Mouse (Mus musculus) macrophage (primary cell): ENCODE measurements at regions not wholly inside any gene's neighbourhood (a gene's known extent, or its start where the extent isn't known, plus 50 kb on each side); places are given as distances from the start of the nearest gene placed in this dataset.

Experiments
- H3K27ac ChIP-seq: fragments of 350-480 bp; formaldehyde crosslinking; 2 replicates; pipeline ENCODE4 v1.9.0; 2021
- H3K36me3 ChIP-seq: fragments of 350-480 bp; formaldehyde crosslinking; 2 replicates; pipeline ENCODE4 v1.9.0; 2021; ENCODE audit errors: inconsistent target
- H3K4me3 ChIP-seq: fragments of 350-480 bp; formaldehyde crosslinking; 2 replicates; pipeline ENCODE4 v1.9.0; 2021; ENCODE audit errors: inconsistent target
- H3K79me2 ChIP-seq: fragments of 350-480 bp; formaldehyde crosslinking; 2 replicates; pipeline ENCODE4 v1.9.0; 2021; ENCODE audit errors: inconsistent target
- WGBS: methylation state at CpG from one replicate; pipeline ENCODE4 v1.1.7; 2026; ENCODE audit warnings: inconsistent platforms; ENCODE audit not compliant: missing documents; 5-methylcytosine and 5-hydroxymethylcytosine counted together

DNA sequence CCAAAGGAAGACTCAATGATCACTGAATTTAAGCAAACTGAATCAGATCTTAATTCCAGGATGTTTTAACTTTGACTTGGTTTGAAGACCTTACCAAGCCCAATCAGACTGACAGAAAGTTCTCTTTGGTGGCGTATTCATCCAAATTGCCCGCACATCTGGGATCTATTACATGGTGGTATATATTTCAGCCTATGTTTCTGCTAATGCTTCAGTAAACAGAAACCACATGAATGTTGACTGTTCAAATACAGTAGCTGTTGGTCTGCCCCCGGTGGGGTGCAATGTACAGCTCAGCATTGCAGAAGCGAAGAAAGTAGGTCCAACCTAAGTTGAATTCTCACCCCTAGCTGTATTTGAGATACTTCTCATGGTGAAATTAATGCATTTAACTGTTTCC lies 346.5 kb downstream of the Nuak1 start:
- Histone ChIP-seq H3K4me3 (no peak overlapping the region), H3K36me3 (no peaks in the 10 kb centered on the region), H3K79me2 (no peaks in the 10 kb centered on the region), H3K27ac (no peak overlapping the region)
- 95% methylated on average over 4 of the region's 4 CpGs for WGBS

DNA sequence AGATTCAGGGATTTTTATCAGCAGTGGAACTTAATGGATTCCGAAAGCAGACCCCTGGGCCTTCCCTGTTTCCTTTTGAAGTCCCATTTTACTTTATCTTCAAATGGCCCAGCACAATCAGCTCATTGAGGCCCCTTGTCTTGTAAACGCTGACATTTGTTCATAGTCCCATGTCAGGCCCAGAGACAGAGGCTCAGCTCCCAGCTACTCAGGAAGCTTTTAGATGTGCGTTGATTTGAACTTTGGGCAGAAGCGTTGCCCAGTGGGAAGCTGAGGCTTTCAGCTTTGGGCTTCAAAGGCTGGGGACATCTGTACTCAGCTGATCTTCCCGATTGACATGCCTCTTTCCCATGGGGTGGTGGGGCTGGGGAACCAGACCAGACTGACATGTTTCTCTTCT lies 343.2 kb downstream of the Nuak1 start:
- WGBS = 86% methylated on average over 5 of the region's 5 CpGs
- Histone ChIP-seq H3K36me3 (no peaks in the 10 kb centered on the region), H3K79me2 (no peaks in the 10 kb centered on the region), H3K27ac (no peak overlapping the region), H3K4me3 (no peak overlapping the region)

DNA sequence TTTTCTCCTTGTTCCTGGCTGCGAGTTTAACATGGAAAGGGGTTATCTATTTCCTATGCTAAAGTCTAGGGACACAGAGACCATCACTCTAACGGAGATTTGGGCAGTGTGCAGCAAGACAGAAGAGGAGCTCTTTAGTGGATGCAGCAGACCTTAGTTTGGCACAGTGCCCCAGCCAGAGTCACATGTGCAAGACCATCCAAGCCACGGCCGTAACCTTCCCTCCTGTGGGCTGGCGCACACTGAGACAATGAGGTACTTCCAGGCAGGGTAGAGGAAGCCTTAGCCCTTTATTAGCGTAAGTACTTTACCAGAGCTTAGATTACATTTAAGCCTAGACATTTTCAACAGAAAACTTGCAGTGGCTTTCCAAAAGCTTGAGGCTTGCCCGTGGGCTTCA lies 336.4 kb downstream of the Nuak1 start:
- Histone ChIP-seq H3K27ac (no peak overlapping the region), H3K4me3 (no peak overlapping the region), H3K36me3 (no peaks in the 10 kb centered on the region), H3K79me2 (no peaks in the 10 kb centered on the region)
- WGBS = 80% methylated on average over 7 of the region's 7 CpGs

DNA sequence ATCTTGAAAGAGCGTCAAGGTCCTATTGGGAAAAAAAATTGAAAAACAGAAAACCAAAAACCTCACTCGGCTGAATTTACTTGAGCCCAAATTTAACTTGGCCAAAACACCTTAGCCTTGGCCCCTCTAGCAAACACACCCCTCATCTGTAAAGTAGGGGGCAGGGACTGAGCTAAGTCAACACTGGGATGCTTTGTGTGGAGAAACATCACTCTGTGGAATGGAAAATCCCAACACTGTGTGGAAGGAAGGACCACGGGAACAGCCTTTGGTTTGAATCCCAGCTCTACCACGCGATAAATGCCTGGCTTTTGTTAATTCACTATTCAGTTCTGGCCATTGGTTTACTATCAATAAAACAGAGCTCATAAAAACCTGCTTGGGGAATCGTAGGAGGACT lies 335.8 kb downstream of the Nuak1 start:
- Histone ChIP-seq H3K27ac (no peak overlapping the region), H3K36me3 (no peaks in the 10 kb centered on the region), H3K79me2 (no peaks in the 10 kb centered on the region), H3K4me3 (no peak overlapping the region)
- WGBS = 88% methylated on average over 6 of the region's 6 CpGs

DNA sequence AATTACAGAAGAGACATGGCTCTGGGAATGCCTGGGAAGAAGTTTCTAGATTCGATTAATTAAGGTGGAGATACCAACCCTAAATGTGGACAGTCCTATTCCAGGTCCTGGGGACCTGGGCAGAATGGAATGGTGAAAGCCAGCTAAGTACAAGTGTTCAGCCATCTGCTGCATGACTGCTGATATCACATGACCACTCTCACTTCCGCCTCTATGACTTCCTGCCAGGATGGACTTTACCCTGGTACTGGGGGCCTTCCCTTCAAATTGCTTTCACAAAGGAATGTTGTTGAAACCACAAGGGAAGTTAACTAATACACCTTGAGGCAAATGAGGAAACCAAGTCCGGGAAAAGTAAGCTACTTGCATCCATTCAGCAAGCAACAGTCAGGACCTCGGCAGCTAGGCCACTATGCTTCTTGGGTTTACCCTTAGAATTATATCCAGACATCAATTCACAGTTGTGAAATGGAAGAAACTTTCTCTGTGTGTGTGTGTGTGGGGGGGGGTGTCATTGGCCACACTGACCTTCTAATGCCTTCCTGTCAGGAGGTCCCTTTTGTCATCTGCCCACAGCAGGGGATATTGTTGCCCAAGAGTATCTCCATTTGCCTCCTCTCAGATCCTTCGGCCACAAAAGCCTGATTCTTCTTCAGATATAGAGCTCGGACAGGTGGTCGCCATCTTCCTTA lies 330.6 kb downstream of the Nuak1 start:
- no peaks in the 10 kb centered on the region for H3K79me2 ChIP-seq
- no peak overlapping the region for H3K4me3 ChIP-seq
- H3K27ac ChIP-seq = no peak overlapping the region
- 51% methylated on average over 7 of the region's 7 CpGs for WGBS
- H3K36me3 ChIP-seq = no peaks in the 10 kb centered on the region

DNA sequence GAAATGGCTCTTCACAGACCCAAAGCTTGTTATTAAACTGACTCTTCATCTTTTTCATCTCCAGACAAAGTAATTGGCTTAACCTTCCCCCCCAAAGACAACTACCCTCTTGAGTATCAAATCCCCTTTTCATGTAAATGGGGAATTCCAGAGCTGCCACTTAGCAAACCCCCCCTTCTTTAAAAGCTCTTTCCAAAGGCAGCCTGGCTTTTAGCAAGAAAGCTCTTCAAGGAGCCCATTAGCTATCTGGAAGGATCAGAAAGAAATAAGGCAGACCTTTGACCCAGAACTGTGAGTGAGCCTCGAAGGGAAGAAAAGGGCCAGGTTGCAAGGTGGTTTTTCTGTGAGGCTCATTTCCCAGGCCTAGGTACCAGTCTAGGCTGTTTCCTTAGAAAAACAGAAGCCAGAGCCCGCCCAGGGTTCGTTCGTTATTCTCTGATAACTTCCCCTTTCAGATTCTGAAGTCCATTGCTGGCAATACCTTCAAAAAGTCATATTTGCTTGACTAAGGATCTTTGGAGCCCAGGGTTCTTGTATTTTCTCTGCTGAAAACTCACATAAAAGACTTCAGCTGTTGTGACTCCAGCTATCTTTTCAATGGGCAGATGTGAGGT lies 329.9 kb downstream of the Nuak1 start:
- Histone ChIP-seq H3K79me2 (no peaks in the 10 kb centered on the region), H3K4me3 (no peak overlapping the region), H3K27ac (no peak overlapping the region), H3K36me3 (no peaks in the 10 kb centered on the region)
- WGBS = 16% methylated on average over 4 of the region's 4 CpGs

DNA sequence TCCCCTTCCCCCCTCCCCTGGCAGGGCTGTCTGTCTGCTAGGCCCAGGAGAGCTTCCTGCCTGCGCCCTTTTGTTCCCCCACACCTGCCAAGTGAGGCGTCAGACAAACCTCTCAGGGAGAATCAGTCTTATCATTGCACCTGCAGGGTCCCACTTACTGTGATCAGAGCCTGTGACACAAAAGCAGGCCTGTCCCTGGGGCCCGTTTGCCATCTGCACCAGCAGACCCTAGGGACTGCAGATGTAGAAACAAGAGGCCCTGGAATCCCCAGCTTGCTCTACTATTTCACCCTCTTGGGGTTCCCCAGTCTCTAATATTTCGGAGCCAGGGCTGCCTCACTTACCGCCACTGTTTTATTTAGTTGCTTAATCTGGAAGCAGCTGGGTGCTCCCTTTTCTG lies 328.9 kb downstream of the Nuak1 start:
- no peak overlapping the region for H3K27ac ChIP-seq
- H3K79me2 ChIP-seq = no peaks in the 10 kb centered on the region
- 83% methylated on average over 5 of the region's 5 CpGs for WGBS
- no peak overlapping the region for H3K4me3 ChIP-seq
- H3K36me3 ChIP-seq = no peaks in the 10 kb centered on the region

DNA sequence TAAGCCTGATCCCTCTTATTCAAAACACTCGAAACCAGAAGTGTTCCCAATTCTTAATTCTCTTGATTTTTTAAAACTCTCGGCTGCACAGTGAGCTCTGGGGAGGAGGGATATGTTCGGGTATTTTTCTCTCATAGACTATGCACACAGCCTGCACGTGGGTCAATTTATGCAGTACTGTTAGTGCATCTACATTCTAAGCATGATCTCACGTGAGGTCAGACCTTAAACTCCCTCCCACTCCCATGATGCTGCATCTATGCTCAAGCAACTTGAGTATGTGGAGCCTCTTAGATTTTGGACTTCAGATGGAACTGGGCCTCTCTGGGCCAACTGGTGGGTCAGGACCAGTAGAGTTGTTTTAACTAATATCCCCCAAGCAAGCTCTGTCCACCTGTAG lies 328.5 kb downstream of the Nuak1 start:
- WGBS = 86% methylated on average over 5 of the region's 5 CpGs
- Histone ChIP-seq H3K79me2 (no peaks in the 10 kb centered on the region), H3K4me3 (no peak overlapping the region), H3K36me3 (no peaks in the 10 kb centered on the region), H3K27ac (no peak overlapping the region)

DNA sequence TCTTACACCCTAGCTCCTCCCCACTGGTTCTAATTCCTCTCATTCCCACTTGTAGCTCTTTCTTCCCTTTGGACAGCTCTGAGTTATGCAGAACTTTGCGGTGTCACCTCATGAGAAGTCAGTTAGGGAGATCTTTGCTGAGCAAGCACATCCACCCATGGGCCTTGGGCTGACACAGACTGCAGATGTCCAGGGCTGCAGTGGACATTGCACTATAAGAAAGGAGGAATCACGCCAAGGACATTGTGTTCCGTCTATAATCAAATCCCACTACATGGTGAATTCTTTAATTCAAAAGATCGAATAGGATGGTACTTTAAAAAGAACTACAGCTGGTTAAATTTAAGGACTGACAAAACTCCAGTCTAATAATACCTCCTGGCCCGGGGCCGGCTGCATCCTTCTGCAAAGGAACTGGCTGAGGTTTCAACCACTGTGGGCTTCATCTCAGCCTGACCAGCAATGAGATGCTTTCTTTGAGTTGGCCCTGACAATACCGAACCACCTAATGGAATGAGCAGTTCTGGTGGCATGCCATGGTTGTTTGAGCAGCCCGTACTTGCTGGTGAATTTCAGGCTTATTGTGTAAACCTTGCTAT lies 320.3 kb downstream of the Nuak1 start:
- Histone ChIP-seq H3K79me2 (no peaks in the 10 kb centered on the region), H3K27ac (no peak overlapping the region), H3K36me3 (no peaks in the 10 kb centered on the region), H3K4me3 (no peak overlapping the region)
- WGBS = 88% methylated on average over 8 of the region's 8 CpGs

DNA sequence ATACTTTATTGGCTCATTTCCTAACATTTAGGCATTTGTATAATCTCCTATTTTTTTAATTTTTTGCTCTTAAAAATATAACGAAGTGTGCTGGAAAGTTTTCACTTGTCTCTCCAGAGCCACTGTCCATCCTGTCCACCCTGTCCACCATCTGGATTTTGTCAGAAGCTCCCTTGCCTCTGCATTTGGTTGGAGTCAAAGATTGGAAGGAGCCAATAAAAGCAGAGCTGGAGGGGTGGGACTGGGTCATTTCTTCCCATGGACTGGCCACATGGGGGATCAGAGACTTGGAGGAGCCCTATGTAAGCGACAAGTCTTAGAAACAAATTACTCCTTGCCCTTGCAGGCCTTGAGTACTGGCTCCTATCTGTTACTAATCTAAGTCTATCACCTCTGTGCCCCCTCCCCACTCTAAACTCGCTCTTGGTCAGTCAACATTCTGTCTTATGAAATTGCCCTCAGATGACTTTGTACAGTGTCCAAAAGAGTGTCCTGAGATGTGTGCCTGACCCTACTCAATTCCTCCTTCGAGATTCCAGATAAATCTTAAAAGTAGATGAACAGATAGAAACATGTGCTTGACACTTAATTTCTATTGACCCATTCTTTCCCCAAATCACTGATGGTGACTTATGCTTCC lies 303.3 kb downstream of the Nuak1 start:
- no peaks in the 10 kb centered on the region for H3K79me2 ChIP-seq
- H3K4me3 ChIP-seq = no peak overlapping the region
- H3K36me3 ChIP-seq = no peaks in the 10 kb centered on the region
- H3K27ac ChIP-seq = no peak overlapping the region
- 93% methylated on average over 4 of the region's 4 CpGs for WGBS

DNA sequence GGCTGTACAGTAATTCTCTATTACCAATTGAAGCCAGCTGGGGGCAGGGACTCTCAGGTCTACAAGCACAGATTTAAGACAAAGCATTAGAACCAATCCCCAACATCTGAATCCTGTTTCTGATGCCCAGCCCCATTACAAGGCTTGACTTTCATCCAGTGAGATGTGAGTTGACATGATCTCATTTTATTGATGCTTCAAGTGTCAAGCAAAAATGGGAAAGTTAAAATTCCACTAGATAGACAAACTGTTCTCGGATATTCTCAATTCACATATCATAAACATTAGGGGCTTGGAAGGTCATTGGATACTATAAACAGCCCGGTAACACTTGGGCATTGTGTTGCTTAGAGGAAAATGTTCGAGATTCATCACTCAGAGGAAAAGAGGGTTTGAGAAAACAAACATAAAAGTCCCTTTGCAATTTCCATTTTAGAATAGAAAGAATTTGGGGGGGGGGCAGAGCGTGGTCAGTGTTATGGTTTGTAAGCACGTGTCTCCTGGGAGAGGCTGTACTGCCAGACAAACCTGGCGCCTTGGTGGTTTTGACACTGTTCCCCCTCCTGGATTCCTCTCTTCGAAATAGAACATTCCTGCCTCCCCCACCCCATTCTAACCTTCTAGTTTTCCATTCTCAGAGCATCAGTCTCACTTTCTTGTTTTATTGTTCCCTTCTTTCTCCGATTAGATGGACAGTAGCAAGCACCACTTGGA lies 297.5 kb downstream of the Nuak1 start:
- H3K79me2 ChIP-seq = no peaks in the 10 kb centered on the region
- peak overlapping the region; percentile 55; the same call in 1 of the 2 replicates for H3K27ac ChIP-seq
- WGBS = 56% methylated on average over 8 of the region's 8 CpGs
- H3K4me3 ChIP-seq = no peak overlapping the region
- no peaks in the 10 kb centered on the region for H3K36me3 ChIP-seq

DNA sequence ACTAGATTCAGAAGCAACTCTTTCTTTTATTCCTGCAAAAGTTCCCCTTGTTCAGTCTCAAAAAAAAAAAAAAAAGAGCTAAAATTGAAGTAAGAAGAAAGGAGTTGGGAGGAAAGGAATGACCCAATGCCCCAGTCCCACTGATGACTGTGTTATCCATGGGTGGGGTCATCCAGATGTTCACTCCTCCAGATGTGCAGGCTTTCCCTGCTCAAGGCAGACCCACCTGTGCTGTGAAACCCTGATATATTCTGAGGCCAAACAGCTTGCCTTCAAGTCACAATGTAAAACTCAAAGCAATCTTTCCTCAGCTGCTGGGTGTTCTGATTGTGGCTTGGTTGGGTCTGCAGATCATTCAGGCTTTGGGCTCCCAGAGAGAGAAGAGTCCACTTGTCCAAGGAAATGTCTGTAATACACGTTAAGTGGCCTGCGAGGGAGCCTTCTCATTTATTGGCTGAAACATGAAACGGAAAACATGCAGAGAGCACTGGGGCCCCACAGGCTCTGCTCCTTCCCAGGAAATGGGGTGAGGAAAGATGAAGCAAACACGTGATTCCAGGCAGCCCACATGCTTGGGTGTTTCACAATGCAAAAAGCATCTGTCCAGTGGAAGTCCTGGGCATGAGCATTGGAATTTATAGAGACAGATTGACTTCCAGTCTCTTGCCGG lies 296.6 kb downstream of the Nuak1 start:
- H3K36me3 ChIP-seq = no peaks in the 10 kb centered on the region
- H3K79me2 ChIP-seq = no peaks in the 10 kb centered on the region
- H3K4me3 ChIP-seq = no peak overlapping the region
- 28% methylated on average over 5 of the region's 5 CpGs for WGBS
- peak overlapping the region; percentile 55 for H3K27ac ChIP-seq

DNA sequence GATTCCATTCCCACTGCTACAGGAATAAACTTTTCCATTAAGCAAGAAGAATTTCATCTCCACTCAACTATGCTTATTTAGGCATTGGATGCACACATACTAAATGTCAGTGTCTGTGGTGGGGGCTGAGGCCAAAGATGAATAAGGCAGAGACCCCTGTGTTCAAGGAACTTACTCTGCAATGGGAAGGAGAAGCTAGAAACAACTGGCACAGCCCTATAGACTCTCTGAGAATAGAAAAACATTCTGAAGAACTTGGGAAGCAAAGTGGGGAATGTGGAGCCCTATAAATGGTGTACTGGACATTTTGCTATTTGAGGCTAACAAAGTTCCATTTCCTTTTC lies 296.1 kb downstream of the Nuak1 start:
- Histone ChIP-seq H3K36me3 (no peaks in the 10 kb centered on the region), H3K27ac (peak overlapping the region; percentile 55), H3K4me3 (no peak overlapping the region), H3K79me2 (no peaks in the 10 kb centered on the region)

DNA sequence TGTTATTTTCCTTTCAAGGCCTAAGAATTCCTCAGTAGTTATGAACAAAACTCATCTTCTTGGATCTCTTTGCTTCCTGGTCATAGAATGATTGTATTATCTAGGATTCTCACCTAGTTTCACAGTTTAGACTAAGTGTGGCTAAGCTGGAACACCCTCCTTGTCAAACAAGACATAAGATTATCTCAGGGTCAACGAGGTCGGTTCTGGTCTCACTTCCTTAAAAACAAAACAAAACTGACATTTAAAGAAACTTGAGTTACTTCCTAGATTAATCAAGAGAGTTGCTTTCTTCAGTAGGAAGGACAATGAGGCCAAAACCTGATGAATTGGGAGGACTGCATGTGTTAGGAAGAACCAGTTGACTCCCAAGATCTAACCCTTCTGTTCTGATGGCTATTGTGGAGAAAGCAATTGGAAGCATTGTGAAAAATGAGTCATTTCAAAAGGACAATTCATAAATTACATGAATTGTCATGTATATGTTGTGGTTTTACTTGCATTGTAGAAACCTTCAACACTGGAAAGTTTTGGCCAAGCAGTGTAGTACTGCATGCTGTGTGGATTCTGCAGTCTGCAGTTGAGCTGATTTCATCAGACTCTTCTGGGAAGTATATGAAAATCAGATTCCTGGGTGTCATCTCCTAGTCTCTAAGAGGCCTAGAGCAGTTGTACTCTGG lies 293.0 kb downstream of the Nuak1 start:
- H3K27ac ChIP-seq = peak overlapping the region; percentile 19; the same call in 1 of the 2 replicates
- no peaks in the 10 kb centered on the region for H3K36me3 ChIP-seq
- no peak overlapping the region for H3K4me3 ChIP-seq
- H3K79me2 ChIP-seq = no peaks in the 10 kb centered on the region
- WGBS = 0% methylated on average over 2 of the region's 2 CpGs
